Mouse (Mus musculus) myocyte (in vitro differentiated cells): ENCODE data around the gene C1qtnf5.

Source experiments
- MAX ChIP-seq: IDR thresholded peaks from one replicate; pipeline ENCODE4 v1.6.1; 2011; ENCODE audit warnings: low read depth, mild to moderate bottlenecking, control low read depth
- MYOG ChIP-seq, 3 experiments: IDR thresholded peaks; one replicate each; pipeline ENCODE4 v1.6.1; 2011; ENCODE audit warnings: control low read depth in 2 of 3, low read depth in 2 of 3, mild to moderate bottlenecking in 2 of 3; ENCODE audit not compliant: insufficient read length in 2 of 3, control insufficient read depth in 1 of 3, insufficient read depth in 1 of 3
- POLR2A ChIP-seq: IDR thresholded peaks from one replicate; pipeline ENCODE4 v1.6.1; 2011; ENCODE audit warnings: low read depth, mild to moderate bottlenecking, control low read depth, moderate library complexity; ENCODE audit not compliant: insufficient read length
- TCF12 ChIP-seq: IDR thresholded peaks from one replicate; pipeline ENCODE4 v1.6.1; 2011; ENCODE audit warnings: mild to moderate bottlenecking, control low read depth; ENCODE audit not compliant: poor library complexity, insufficient read depth, severe bottlenecking
- USF1 ChIP-seq: IDR thresholded peaks from one replicate; pipeline ENCODE4 v1.6.1; 2011; ENCODE audit warnings: low read depth, mild to moderate bottlenecking, control low read depth, moderate library complexity

DNA sequence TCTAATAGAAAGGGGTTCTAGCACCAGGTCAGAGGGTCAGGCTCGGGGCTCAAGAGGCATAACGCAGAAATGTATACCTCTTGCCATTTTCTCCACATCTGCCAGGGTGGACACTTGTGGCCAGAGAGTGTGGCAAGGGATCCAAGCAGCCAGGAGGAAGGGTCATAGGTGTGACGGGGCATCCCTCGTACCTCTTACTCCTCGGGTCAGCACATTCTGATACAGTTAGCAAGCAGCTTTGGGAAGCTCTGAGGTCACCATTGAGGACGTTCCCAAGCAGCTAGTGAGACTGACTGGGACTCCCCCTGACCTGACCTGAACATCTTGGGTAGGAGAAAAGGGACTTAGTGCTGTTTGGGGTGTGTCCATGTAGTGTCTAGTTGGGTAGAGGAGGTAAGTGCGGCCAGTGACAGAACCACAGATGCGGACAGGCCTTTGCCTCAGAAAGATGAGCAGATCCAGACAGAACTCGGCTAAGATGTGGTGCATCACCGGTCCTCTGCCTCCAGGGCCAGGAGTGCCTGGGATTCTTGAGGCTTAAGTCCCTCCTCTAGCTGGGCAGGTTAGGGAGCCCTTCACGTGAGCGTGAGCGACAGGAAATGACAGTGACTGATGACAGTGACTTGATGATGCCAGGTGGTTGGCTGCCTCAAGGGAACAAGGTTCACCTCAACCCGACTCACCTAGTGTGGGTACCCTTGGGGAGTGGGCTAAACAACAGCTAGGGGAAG lies 36.8 kb upstream of the C1qtnf5 start:
- no peak for TF ChIP-seq USF1
- no peak for TF ChIP-seq POLR2A
- no peak for TF ChIP-seq MAX
- TF ChIP-seq MYOG (IDR thresholded peaks at IDR 0.05; ENCODE audit: control insufficient read depth in 1 of 3, insufficient read depth in 1 of 3, insufficient read length in 2 of 3, low read depth in 2 of 3), result no peak
- no peak for TF ChIP-seq TCF12
